Mouse (Mus musculus) bone marrow macrophage, adult 2 months (primary cell): ENCODE results near the gene Zer1.

Experiments
- CTCF ChIP-seq: IDR thresholded peaks from 2 replicates; pipeline ENCODE4 v1.5.1; 2012; ENCODE audit warnings: low read depth, mild to moderate bottlenecking, low read length, moderate library complexity
- POLR2A ChIP-seq: IDR thresholded peaks from 2 replicates; pipeline ENCODE4 v1.6.1; 2012; ENCODE audit warnings: mild to moderate bottlenecking, low read depth, low read length, borderline replicate concordance

GRCm38 (mm10) chr2:30108260-30108659, 16.1 kb downstream of the Zer1 start:
- TF ChIP-seq POLR2A (no peak), CTCF (no peak)
